Mouse (Mus musculus): ENCODE data around the gene Pfdn6.
"Not testable (repeated sequence)": the region's sequence is repeated elsewhere in the genome, so short reads cannot be mapped to it uniquely, and the experiment has no call there.

Gene Pfdn6

GRCm38 (mm10) chr17:33915671-33916250 lies 24.4 kb downstream of the Pfdn6 start, which contains the start of the genes Tapbp and Zbtb22:
Tapbp (plus strand) TSS chr17:33915899.
Zbtb22 (plus strand) TSS chr17:33915904.
- peak; percentile 99 for DNase-seq (ENCODE audit: low spot score)

- DNase-seq (ENCODE audit: low spot score), result no peak
These were observed 25.2 kb downstream of the Pfdn6 start for GRCm38 (mm10) chr17:33914969-33915391.

- DNase-seq (ENCODE audit: low spot score), result no peak
These were observed 26.2 kb downstream of the Pfdn6 start for GRCm38 (mm10) chr17:33913905-33914304.

GRCm38 (mm10) chr17:33913264-33913663 lies 26.9 kb downstream of the Pfdn6 start:
- DNase-seq (ENCODE audit: low spot score), result no peak

GRCm38 (mm10) chr17:33911813-33912414 lies 28.2 kb downstream of the Pfdn6 start:
- no peak for DNase-seq (ENCODE audit: low spot score)

GRCm38 (mm10) chr17:33911052-33911812 lies 28.9 kb downstream of the Pfdn6 start:
- DNase-seq (ENCODE audit: low spot score), result no peak

GRCm38 (mm10) chr17:33910346-33911051 lies 29.6 kb downstream of the Pfdn6 start:
- no peak for DNase-seq (ENCODE audit: low spot score)

- peak; percentile 38 for DNase-seq (ENCODE audit: low spot score)
These were observed 30.3 kb downstream of the Pfdn6 start for GRCm38 (mm10) chr17:33909869-33910250.

- peak; percentile 99 for DNase-seq (ENCODE audit: low spot score)
These were observed 30.9 kb downstream of the Pfdn6 start, which contains the start of gene Daxx for GRCm38 (mm10) chr17:33909077-33909868. Daxx (plus strand) TSS chr17:33909414.

GRCm38 (mm10) chr17:33908331-33909076 lies 31.6 kb downstream of the Pfdn6 start:
- DNase-seq (ENCODE audit: low spot score), result peak; percentile 45

- DNase-seq (ENCODE audit: low spot score), result not testable (repeated sequence)
These were observed 35.3 kb downstream of the Pfdn6 start, which contains the start of gene Platr17 for GRCm38 (mm10) chr17:33904835-33905234. Platr17 (plus strand) TSS chr17:33905135.

- DNase-seq (ENCODE audit: low spot score), result not testable (repeated sequence)
These were observed 36.1 kb downstream of the Pfdn6 start for GRCm38 (mm10) chr17:33903911-33904651.

GRCm38 (mm10) chr17:33902491-33902890 lies 37.7 kb downstream of the Pfdn6 start:
- DNase-seq (ENCODE audit: low spot score), result no peak

GRCm38 (mm10) chr17:33902079-33902478 lies 38.1 kb downstream of the Pfdn6 start:
- DNase-seq (ENCODE audit: low spot score), result no peak

GRCm38 (mm10) chr17:33901653-33902052 lies 38.5 kb downstream of the Pfdn6 start:
- DNase-seq (ENCODE audit: low spot score), result no peak

GRCm38 (mm10) chr17:33900989-33901314 lies 39.2 kb downstream of the Pfdn6 start:
- DNase-seq (ENCODE audit: low spot score), result no peak

- no peak for DNase-seq (ENCODE audit: low spot score)
These were observed 39.7 kb downstream of the Pfdn6 start for GRCm38 (mm10) chr17:33900281-33900988.

- DNase-seq (ENCODE audit: low spot score), result no peak
These were observed 40.5 kb downstream of the Pfdn6 start for GRCm38 (mm10) chr17:33899642-33900041.

GRCm38 (mm10) chr17:33898193-33898592 lies 42.0 kb downstream of the Pfdn6 start:
- not testable (repeated sequence) for DNase-seq (ENCODE audit: low spot score)
